In the genomic region with DNA sequence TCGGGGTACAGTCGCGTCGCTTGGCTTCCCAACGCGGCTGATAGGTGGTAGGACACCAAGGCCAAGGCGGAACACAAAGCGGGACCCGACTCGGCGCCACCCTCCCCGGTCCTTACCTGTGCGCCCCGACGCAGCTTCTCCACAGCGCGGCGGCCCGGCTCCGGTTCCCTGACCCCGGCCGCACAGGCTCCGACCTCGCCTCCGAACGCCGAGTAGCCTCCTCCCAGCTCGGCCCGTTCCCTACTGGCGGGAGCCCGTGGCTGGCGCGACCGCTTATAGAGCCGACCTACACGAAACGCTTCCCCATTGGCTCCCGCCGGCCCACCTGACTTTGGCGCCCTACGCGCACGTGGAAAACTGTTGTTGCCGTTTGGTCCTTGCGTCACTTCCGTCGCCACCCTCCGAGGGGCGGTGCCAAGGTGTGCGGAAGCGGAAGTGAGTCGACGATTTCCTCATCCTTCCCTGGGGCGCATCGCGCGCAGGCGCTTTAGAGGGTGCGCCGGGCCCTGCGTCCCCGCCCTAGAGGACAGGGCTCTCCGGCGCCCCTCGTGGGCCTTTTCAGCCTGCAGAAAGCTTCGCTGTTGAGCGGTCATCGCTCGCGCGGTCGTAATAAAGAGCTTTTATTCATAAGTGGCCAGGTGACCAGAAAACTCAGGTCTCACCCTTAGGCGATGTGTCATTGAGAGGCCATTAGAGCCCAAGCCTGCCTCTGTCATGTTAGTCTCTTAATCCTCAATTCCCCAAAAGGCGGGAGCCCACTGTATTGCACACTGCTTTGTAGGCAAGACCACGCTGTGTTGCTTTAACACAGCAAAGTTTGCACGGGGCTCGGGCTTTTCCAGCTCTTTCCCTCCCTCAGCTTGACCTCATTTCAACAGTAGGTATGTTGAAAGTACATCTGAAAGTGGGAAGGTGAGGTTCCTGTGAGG, we compare ENCODE assay signal across 8 mouse cellular contexts. TPM values are rescaled to one million over a fixed set of nuclear protein-coding genes. Genes with fewer than 3 reads are reported as not detected.
DNase-seq lines count a peak whose midpoint lies in the region; ATAC-seq and TF ChIP-seq lines count a peak whose summit lies in the region.

TSS of gene Dnajb9 (minus strand) at position 503 of the 929 bp plus-strand sequence.

- H3K9ac ChIP-seq in embryonic facial prominence, embryonic 15.5 days: peak within 1 kb of the TSS; percentile 87
- H3K9ac ChIP-seq in limb, embryonic 14.5 days (ENCODE audit: low read depth, low read length, severe bottlenecking): peak within 1 kb of the TSS; percentile 89
- H3K9ac ChIP-seq in midbrain, postnatal 0 days (replicated peaks; ENCODE audit: low read length, poor library complexity, severe bottlenecking): peak within 1 kb of the TSS; percentile 88

- H3K27me3 ChIP-seq in embryonic facial prominence, embryonic 15.5 days: no peaks in the 10 kb centered on the region
- H3K27me3 ChIP-seq in limb, embryonic 14.5 days (ENCODE audit: control insufficient read depth, insufficient read depth, low read length): no peaks in the 10 kb centered on the region
- H3K27me3 ChIP-seq in midbrain, postnatal 0 days (ENCODE audit: insufficient read depth, low read length): no peaks in the 10 kb centered on the region

- peak; percentile 98 for TF ChIP-seq POLR2A in bone marrow, adult 2 months (IDR thresholded peaks at IDR 0.05; ENCODE audit: borderline replicate concordance, control insufficient read depth, low read depth, low read length)
- TF ChIP-seq POLR2A in limb, embryonic 14.5 days (IDR thresholded peaks at IDR 0.05; ENCODE audit: borderline replicate concordance, extremely low read depth, insufficient read depth, insufficient read length): peak; percentile 96

- peak; percentile 100 for ATAC-seq in embryonic facial prominence, embryonic 15.5 days (ENCODE audit: insufficient number of reproducible peaks, low FRiP score, low TSS enrichment, low read depth)
- ATAC-seq in limb, embryonic 14.5 days (ENCODE audit: low FRiP score, low read depth): peak; percentile 98
- ATAC-seq in midbrain, postnatal 0 days (ENCODE audit: low FRiP score): peak; percentile 98

- peak within 1 kb of the TSS; percentile 88 for H3K4me3 ChIP-seq in bone marrow, adult 2 months (replicated peaks; ENCODE audit: control insufficient read depth, low read depth, low read length)
- H3K4me3 ChIP-seq in embryonic facial prominence, embryonic 15.5 days (replicated peaks): peak within 1 kb of the TSS; percentile 99
- peak within 1 kb of the TSS; percentile 94 for H3K4me3 ChIP-seq in limb, embryonic 14.5 days (replicated peaks; ENCODE audit: low read length)
- peak within 1 kb of the TSS; percentile 97 for H3K4me3 ChIP-seq in midbrain, postnatal 0 days (ENCODE audit: low read depth, low read length)

- H3K27ac ChIP-seq in bone marrow, adult 2 months (ENCODE audit: control insufficient read depth, insufficient read depth, low read depth, low read length, poor library complexity): peak within 1 kb of the TSS; percentile 76
- H3K27ac ChIP-seq in embryonic facial prominence, embryonic 15.5 days (replicated peaks): peak within 1 kb of the TSS; percentile 82
- peak within 1 kb of the TSS; percentile 82 for H3K27ac ChIP-seq in limb, embryonic 14.5 days (replicated peaks; ENCODE audit: low read depth, low read length)
- H3K27ac ChIP-seq in midbrain, postnatal 0 days (ENCODE audit: low read depth, low read length): peak within 1 kb of the TSS; percentile 87

- H3K4me2 ChIP-seq in embryonic facial prominence, embryonic 15.5 days (replicated peaks): peak within 1 kb of the TSS; percentile 57
- H3K4me2 ChIP-seq in limb, embryonic 14.5 days (replicated peaks; ENCODE audit: low read depth, low read length, severe bottlenecking): peak within 1 kb of the TSS; percentile 71
- peak within 1 kb of the TSS; percentile 84 for H3K4me2 ChIP-seq in midbrain, postnatal 0 days (ENCODE audit: low read depth, low read length, poor library complexity, severe bottlenecking)

- TF ChIP-seq CTCF in bone marrow, adult 2 months (IDR thresholded peaks at IDR 0.05; ENCODE audit: control insufficient read depth, insufficient read depth, low read length): peak; percentile 66; the same call in 1 of the 2 replicates
- TF ChIP-seq CTCF in midbrain, postnatal 0 days (IDR thresholded peaks at IDR 0.05): peak; percentile 85

- WGBS in bone marrow, adult 2 months: under 1% methylated on average over 77 of the region's 77 CpGs
- under 1% methylated on average over 76 of the region's 77 CpGs for WGBS in embryonic facial prominence, embryonic 15.5 days
- WGBS in limb, embryonic 14.5 days: under 1% methylated on average over 74 of the region's 77 CpGs
- under 1% methylated on average over 63 of the region's 77 CpGs for WGBS in midbrain, postnatal 0 days

- no peaks in the 10 kb centered on the region for H3K4me1 ChIP-seq in bone marrow, adult 2 months (ENCODE audit: control insufficient read depth, insufficient read depth, low read length)
- H3K4me1 ChIP-seq in embryonic facial prominence, embryonic 15.5 days: no peaks in the 10 kb centered on the region; the same call in 1 of the 2 replicates
- peaks cover 4% of the 10 kb centered on the region for H3K4me1 ChIP-seq in limb, embryonic 14.5 days (ENCODE audit: control insufficient read depth, insufficient read depth, low read length)
- H3K4me1 ChIP-seq in midbrain, postnatal 0 days (ENCODE audit: insufficient read depth, low read length): no peaks in the 10 kb centered on the region

- no peaks in the 10 kb centered on the region for H3K9me3 ChIP-seq in embryonic facial prominence, embryonic 15.5 days (replicated peaks)
- H3K9me3 ChIP-seq in limb, embryonic 14.5 days (ENCODE audit: control insufficient read depth, low read length): no peaks in the 10 kb centered on the region
- no peaks in the 10 kb centered on the region for H3K9me3 ChIP-seq in midbrain, postnatal 0 days (ENCODE audit: low read length)

- H3K36me3 ChIP-seq in embryonic facial prominence, embryonic 15.5 days: 0 out of 2 replicates have a peak, but pooled peaks cover 3% of the 10 kb centered on the region
- H3K36me3 ChIP-seq in limb, embryonic 14.5 days (ENCODE audit: control insufficient read depth, insufficient read depth, low read length): peaks cover 3% of the 10 kb centered on the region; the same call in 1 of the 2 replicates
- peaks cover 4% of the 10 kb centered on the region; the same call in 1 of the 2 replicates for H3K36me3 ChIP-seq in midbrain, postnatal 0 days (ENCODE audit: insufficient read depth, low read length)

- peak; percentile 94 for DNase-seq in 416B (ENCODE audit: low read depth)
- peak; percentile 100 for DNase-seq in heart, adult 8-10 months (ENCODE audit: low spot score)
- DNase-seq in kidney, adult 9 months: peak; percentile 100
- DNase-seq in limb, embryonic 14.5 days (ENCODE audit: low spot score): peak; percentile 99
- DNase-seq in midbrain, postnatal 0 days (ENCODE audit: low spot score): peak; percentile 100
- peak; percentile 98 to 99 for DNase-seq in spleen, postnatal 14 days (ENCODE audit: low spot score in 2 of 2)

RNA-seq across cellular contexts. Expression of gene Dnajb9, which starts in this region (rescaled TPM):
- 3.1 and 9.4 TPM in 2 replicates for polyA plus RNA-seq in bone marrow, adult 2 months (2011; ENCODE audit: insufficient read depth, insufficient read length, low replicate concordance, missing spikeins)
- polyA plus RNA-seq in embryonic facial prominence, embryonic 15.5 days (2015; fragmentation: Nextera tagmentation; extraction: Ambion mirVana): 24.3 and 25.4 TPM in 2 replicates
- total RNA-seq in heart, adult 8-10 months (2022): 10 to 100 TPM; 43.9 to 48.3 (median 46.4) TPM
- polyA plus RNA-seq in limb, embryonic 14.5 days (2012; rRNA removed): 11.5 and 13.9 TPM in 2 replicates
- 28.0 and 29.7 TPM in 2 replicates for polyA plus RNA-seq in limb, embryonic 14.5 days (2014; fragmentation: Nextera tagmentation; extraction: Ambion mirVana)
- total RNA-seq in midbrain, postnatal 0 days (2014; rRNA removed): 19.3 and 28.9 TPM in 2 replicates
- 34.5 and 35.1 TPM in 2 replicates for polyA plus RNA-seq in midbrain, postnatal 0 days (2015; fragmentation: Nextera tagmentation; extraction: Ambion mirVana)

Comparison
In these comparisons a context has a peak if more than half of its experiments do, and no peak if none do; other contexts are left out.
1. Peak in every context shown above with its lines: DNase-seq, ATAC-seq, H3K4me3 ChIP-seq and H3K27ac ChIP-seq.